Mouse (Mus musculus): ENCODE measurements at regions not wholly inside any gene's neighbourhood (a gene's known extent, or its start where the extent isn't known, plus 50 kb on each side); places are given as distances from the start of the nearest gene placed in this dataset.

DNA sequence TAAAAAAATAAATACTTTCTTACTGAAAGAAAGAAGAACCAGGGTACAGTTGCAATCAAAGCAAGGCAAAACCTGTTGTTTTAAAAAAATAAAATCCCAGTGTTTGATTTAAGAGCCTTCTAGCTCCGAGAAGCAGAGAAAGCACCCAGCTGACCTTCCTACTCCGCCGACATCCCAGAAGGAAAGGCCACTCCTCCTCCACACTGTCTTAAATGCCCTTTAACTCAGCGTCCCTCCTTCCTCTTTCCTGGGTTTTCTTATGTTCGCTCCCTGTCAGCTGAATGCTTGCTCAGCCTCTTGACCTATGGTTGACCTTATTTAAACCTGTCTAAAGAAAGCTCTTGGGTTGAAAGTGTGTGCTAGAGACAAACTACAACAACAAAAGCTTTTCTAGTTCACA is 79.1 kb downstream of the Sptssa start:
- TF ChIP-seq CTCF (IDR thresholded peaks at IDR 0.05; ENCODE audit: borderline replicate concordance, insufficient read depth, low read depth, low read length) (no peak), POLR2A (IDR thresholded peaks at IDR 0.05; ENCODE audit: borderline replicate concordance, insufficient read depth, low read length) (no peak)

Measured in cerebellum, adult 2 months (tissue).